Mouse (Mus musculus) ES-E14 (cell line): Measurements from ENCODE around the gene Kif26b.

Experiments used
- CHD2 ChIP-seq: IDR thresholded peaks from 2 replicates; pipeline ENCODE4 v1.6.1; 2014; ENCODE audit warnings: mild to moderate bottlenecking, low read depth, low read length, inconsistent platforms
- HCFC1 ChIP-seq: IDR thresholded peaks from 2 replicates; pipeline ENCODE4 v1.6.1; 2012; ENCODE audit warnings: low read length, inconsistent platforms, borderline replicate concordance; ENCODE audit not compliant: insufficient read depth
- MAFK ChIP-seq: IDR thresholded peaks from 2 replicates; pipeline ENCODE4 v1.6.1; 2014; ENCODE audit warnings: mild to moderate bottlenecking, low read depth, low read length, inconsistent platforms; ENCODE audit not compliant: insufficient read depth
- ZC3H11A ChIP-seq: IDR thresholded peaks from 2 replicates; pipeline ENCODE4 v1.6.1; 2012; ENCODE audit warnings: low read depth, mild to moderate bottlenecking, inconsistent platforms, low read length, borderline replicate concordance
- ZNF384 ChIP-seq: IDR thresholded peaks from 2 replicates; pipeline ENCODE4 v1.6.1; 2012; ENCODE audit warnings: low read depth, low read length, inconsistent platforms

DNA sequence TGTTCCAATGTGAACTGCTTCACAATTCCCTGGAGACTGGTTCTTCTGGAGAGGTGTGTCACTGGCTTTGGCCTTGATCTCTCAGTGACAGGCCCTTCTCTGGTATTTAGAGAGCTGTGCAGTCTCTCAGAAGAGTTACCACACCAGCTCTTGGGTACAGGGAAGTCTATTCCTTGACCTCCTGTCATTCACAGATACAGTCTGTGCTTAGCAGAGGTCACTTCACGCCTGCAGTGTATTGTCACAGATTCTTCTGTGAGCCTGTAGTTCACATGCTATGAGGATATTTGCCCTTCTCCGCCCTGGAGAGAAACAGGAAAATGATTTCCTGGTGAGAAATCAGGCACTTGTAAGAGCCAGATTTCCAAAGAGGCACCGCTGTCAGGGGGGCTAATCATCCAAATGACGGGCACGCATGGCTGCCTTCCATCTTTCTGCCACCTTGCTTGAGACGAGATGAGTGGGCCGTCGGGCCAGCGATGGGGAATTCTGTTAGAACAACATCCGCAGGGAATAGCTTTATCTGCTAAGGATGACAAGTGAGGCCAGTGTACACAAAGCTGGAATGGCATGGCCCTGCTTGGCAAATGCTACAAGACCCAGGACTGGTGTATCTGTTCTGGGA, 309.9 kb downstream of the Kif26b start:
- TF ChIP-seq ZNF384 (no peak), MAFK (no peak), CHD2 (no peak), HCFC1 (no peak), ZC3H11A (no peak)
